Mouse (Mus musculus): Measurements from ENCODE around the gene Gm45140.

DNA sequence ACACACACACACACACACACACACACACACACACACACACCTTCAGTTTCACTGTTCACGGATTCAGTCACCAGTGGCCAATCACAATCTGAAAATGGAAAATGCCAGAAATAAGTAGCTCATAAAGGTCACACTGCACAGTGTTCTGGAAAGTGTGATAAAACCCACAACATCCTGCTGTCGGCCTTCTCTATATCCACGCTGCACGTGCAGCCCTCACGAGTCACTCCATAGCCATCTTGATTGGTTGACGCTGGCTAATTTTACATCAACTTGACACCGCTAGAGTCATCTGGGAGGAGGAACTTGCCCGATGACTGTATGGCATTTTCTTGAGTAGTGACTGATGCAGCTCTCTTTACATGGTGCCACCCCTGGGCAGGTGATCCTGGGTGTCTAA is 93.6 kb downstream of the Gm45140 start:
- TF ChIP-seq UBTF (IDR thresholded peaks at IDR 0.05; ENCODE audit: borderline replicate concordance, insufficient read depth, low read depth, low read length) = no peak
- peak; percentile 79 for TF ChIP-seq MAX (IDR thresholded peaks at IDR 0.05; ENCODE audit: low read length)
- no peak for TF ChIP-seq USF2 (IDR thresholded peaks at IDR 0.05; ENCODE audit: borderline replicate concordance in 1 of 2, insufficient read depth in 1 of 2, low read depth in 1 of 2, low read length in 2 of 2)
- TF ChIP-seq POLR2A (IDR thresholded peaks at IDR 0.05; ENCODE audit: control insufficient read depth in 1 of 2, insufficient read depth in 1 of 2, low read depth in 1 of 2, low read length in 2 of 2, poor library complexity in 1 of 2) = no peak
- no peak for TF ChIP-seq CTCF (IDR thresholded peaks at IDR 0.05 in 2 of 3, conservative IDR thresholded peaks at IDR 0.05 in 1 of 3; ENCODE audit: control insufficient read depth in 1 of 3, insufficient read depth in 1 of 3, low read depth in 2 of 3, low read length in 3 of 3, poor library complexity in 1 of 3, severe bottlenecking in 1 of 3)
- no peak for TF ChIP-seq MAZ (IDR thresholded peaks at IDR 0.05; ENCODE audit: low read depth, low read length)
- peak; percentile 38 for TF ChIP-seq TAL1 (IDR thresholded peaks at IDR 0.05; ENCODE audit: low read length)
- TF ChIP-seq RCOR1 (IDR thresholded peaks at IDR 0.05; ENCODE audit: low read depth, low read length) = no peak
- TF ChIP-seq ZMIZ1 (IDR thresholded peaks at IDR 0.05; ENCODE audit: low read depth, low read length) = no peak
- no peak for TF ChIP-seq MEF2A (IDR thresholded peaks at IDR 0.05; ENCODE audit: extremely low read depth, insufficient replicate concordance, low read depth, low read length, poor library complexity, severe bottlenecking)
